Mouse (Mus musculus) CD4-positive naive resting alpha-beta T cell, adult 57 days (primary cell): ENCODE measurements around the gene Psg26. TPM values are rescaled to one million over a fixed set of nuclear protein-coding genes. Genes with fewer than 3 reads are reported as not detected.

Source experiments
- total RNA-seq: library from RNA; stranded (reverse); gene quantifications from one replicate; pipeline ENCODE4 v1.2.4, GENCODE M21; 2023

Psg26 gene
- not detected for total RNA-seq

DNA sequence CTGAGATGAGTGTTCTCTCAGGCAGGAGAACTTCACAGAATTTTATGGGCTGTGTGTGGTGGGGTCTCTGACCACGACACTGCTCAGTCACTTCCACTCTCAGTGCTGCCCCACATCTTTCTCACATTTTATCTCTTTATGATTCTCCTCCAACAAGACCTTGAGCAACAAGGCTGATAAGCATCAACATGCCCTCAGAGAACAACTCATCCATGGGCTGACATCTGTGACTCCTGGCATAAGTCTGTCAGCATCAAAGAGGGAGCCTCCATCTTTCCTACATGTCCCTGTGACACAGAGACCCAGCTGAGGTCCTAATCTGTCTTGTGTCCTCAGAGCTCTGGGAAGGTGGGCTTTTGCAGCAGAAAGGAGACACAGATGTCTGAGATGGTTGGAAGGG is at the start of gene Psg26:
Psg26 (minus strand) TSS at position 101 of the 400 bp plus-strand sequence.

DNA sequence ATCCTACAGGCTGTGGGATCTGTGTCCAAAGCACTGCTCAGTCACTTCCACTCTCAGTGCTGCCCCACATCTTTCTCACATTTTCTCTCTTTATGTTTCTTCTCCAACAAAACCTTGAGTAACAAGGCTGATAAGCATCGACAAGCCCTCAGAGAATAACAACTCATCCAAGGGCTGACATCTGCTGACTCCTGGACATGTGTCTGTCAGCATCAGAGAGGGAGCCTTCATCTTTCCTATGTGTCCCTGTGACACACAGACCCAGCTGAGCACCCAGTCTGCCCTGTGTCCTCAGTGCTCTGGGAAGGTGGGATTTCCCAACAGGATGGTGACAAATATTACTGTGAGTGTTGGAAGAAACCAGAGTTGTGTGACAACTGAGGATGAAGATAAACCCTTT is 48.2 kb upstream of the Psg26 start, which contains the start of gene Psg25:
Psg25 (minus strand) TSS at position 101 of the 400 bp plus-strand sequence.

DNA sequence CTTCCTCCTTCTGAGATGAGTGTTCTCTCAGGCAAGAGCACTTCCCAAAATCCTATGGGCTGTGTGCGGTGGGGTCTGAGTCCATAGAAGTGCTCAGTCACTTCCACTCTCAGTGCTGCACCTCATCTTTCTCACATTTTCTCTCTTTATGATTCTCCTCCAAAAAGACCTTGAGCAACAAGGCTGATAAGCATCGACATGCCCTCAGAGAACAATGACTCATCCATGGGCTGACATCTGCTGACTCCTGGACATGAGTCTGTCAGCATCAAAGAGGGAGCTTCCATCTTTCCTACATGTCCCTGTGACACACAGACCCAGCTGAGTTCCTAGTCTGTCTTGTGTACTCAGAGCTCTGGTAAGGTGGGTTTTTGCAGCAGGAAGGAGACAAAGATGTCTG is 52.0 kb downstream of the Psg26 start, which contains the start of gene Psg28:
Psg28 (minus strand) TSS at position 101 of the 400 bp plus-strand sequence.

Other genes starting within 250 kb of the Psg26 start
- gene Mill1, start 238.8 kb downstream of the Psg26 start, total RNA-seq = not detected
- gene Psg18, start 129.2 kb downstream of the Psg26 start, total RNA-seq = not detected
- not detected for gene Psg28, start 52.1 kb downstream of the Psg26 start, total RNA-seq
- not detected for gene Psg25, start 48.1 kb upstream of the Psg26 start, total RNA-seq
- not detected for gene Psg27, start 83.1 kb upstream of the Psg26 start, total RNA-seq
- gene Psg23, start 132.3 kb upstream of the Psg26 start, total RNA-seq = 0.35 TPM
- not detected for gene Psg21, start 172.5 kb upstream of the Psg26 start, total RNA-seq
- not detected for gene Psg20, start 202.0 kb upstream of the Psg26 start, total RNA-seq
- gene Psg22, start 233.9 kb upstream of the Psg26 start, total RNA-seq = not detected